Mouse (Mus musculus) E14TG2a.4 (cell line): ENCODE results near the gene March7.

Experiments
- CTCF ChIP-seq: conservative IDR thresholded peaks from 2 replicates; pipeline ENCODE4 v1.5.1; 2014; ENCODE audit warnings: low read length
- POU5F1 ChIP-seq: IDR thresholded peaks from 2 replicates; pipeline ENCODE4 v1.6.1; 2014; ENCODE audit warnings: low read length, borderline replicate concordance

DNA sequence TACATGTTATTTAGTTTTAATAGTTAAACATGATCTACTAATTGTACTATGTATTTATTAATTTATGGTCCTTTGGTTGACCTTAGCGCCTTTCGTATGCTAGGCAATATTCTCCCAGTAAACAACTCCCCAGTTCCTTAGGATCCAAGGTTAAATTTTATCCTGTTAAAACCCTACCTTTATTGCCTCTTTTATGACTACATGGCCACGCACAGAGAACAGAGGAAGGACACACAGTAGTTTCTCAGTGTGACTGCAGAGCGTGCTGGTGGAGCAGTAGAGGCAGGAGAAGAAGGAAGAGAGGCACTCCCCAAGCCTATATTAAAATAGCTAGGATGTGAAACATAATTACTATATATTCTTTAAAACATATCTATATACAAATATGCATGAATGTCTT lies 6.0 kb upstream of the March7 start:
- TF ChIP-seq CTCF (no peak), POU5F1 (no peak)
